Mouse (Mus musculus): ENCODE measurements at regions not wholly inside any gene's neighbourhood (a gene's known extent, or its start where the extent isn't known, plus 50 kb on each side); places are given as distances from the start of the nearest gene placed in this dataset.

- TF ChIP-seq CTCF (IDR thresholded peaks at IDR 0.05; ENCODE audit: extremely low read depth, insufficient read length, insufficient replicate concordance, low read depth, low read length) (no peak), POLR2A (IDR thresholded peaks at IDR 0.05; ENCODE audit: low read depth, low read length) (no peak)
Measured at GRCm38 (mm10) chr6:127251671-127251985, 99.6 kb upstream of the Ccnd2 start.

Data from small intestine, adult 2 months (tissue).